Mouse (Mus musculus) embryonic facial prominence, embryonic 11.5 days (tissue): ENCODE measurements around the gene Aqr. TPM values are rescaled to one million over a fixed set of nuclear protein-coding genes. Genes with fewer than 3 reads are reported as not detected.

Source experiments
- ATAC-seq: fragments of 200-750 bp; cut with Nextera tagmentation; replicated peaks from 2 replicates; pipeline ENCODE4 v1.8.0; 2017; ENCODE audit warnings: low read depth; ENCODE audit not compliant: insufficient number of reproducible peaks, low FRiP score, low TSS enrichment
- DNase-seq: peaks from one replicate; pipeline ENCODE4 v3.0.0-alpha.2; 2015; ENCODE audit warnings: low spot score
- H3K27ac ChIP-seq: fragments of 300-500 bp; sonication (generic); replicated peaks from 2 replicates; pipeline ENCODE4 v1.5.1; 2014; ENCODE audit warnings: mild to moderate bottlenecking, low read depth, low read length, control low read depth
- H3K27me3 ChIP-seq: fragments of 300-500 bp; sonication (generic); 2 replicates; pipeline ENCODE4 v1.6.1; 2014; ENCODE audit warnings: mild to moderate bottlenecking, low read length, moderate library complexity, mixed read lengths; ENCODE audit not compliant: control insufficient read depth, insufficient read depth
- H3K36me3 ChIP-seq: fragments of 300-500 bp; sonication (generic); replicated peaks from 2 replicates; pipeline ENCODE4 v1.6.1; 2014; ENCODE audit warnings: low read depth, mild to moderate bottlenecking, low read length, moderate library complexity, mixed read lengths; ENCODE audit not compliant: control insufficient read depth, insufficient read depth
- H3K4me1 ChIP-seq: fragments of 300-500 bp; sonication (generic); 2 replicates; pipeline ENCODE4 v1.6.1; 2014; ENCODE audit warnings: low read length, mixed read lengths; ENCODE audit not compliant: control insufficient read depth, insufficient read depth
- H3K4me2 ChIP-seq: fragments of 300-500 bp; sonication (generic); 2 replicates; pipeline ENCODE4 v1.6.1; 2014; ENCODE audit warnings: low read depth, mild to moderate bottlenecking, control low read depth, low read length, moderate library complexity
- H3K4me3 ChIP-seq: fragments of 300-500 bp; sonication (generic); 2 replicates; pipeline ENCODE4 v1.5.1; 2014; ENCODE audit warnings: low read depth, low read length, control low read depth
- H3K9ac ChIP-seq: fragments of 300-500 bp; sonication (generic); replicated peaks from 2 replicates; pipeline ENCODE4 v1.6.1; 2014; ENCODE audit warnings: mild to moderate bottlenecking, control low read depth, low read length
- H3K9me3 ChIP-seq: fragments of 300-500 bp; sonication (generic); replicated peaks from 2 replicates; pipeline ENCODE4 v1.6.1; 2016; ENCODE audit warnings: mild to moderate bottlenecking, low read length, inconsistent platforms, mixed read lengths; ENCODE audit not compliant: control insufficient read depth
- WGBS: fragments of 180-500 bp; shearing (Covaris S2); extraction: QIAGEN DNeasy Blood & Tissue Kit; methylation state at CpG from one replicate; pipeline ENCODE4 v1.1.7; 2014; 5-methylcytosine and 5-hydroxymethylcytosine counted together
- polyA plus RNA-seq: library from polyadenylated mRNA; unstranded; fragments of >200 nt; fragmentation: Nextera tagmentation; extraction: Ambion mirVana; gene quantifications from 2 replicates; pipeline ENCODE4 v1.2.1, GENCODE M21; 2014

Aqr gene
- polyA plus RNA-seq, 1 experiment from 2014 or later, result 69.1 TPM

DNA sequence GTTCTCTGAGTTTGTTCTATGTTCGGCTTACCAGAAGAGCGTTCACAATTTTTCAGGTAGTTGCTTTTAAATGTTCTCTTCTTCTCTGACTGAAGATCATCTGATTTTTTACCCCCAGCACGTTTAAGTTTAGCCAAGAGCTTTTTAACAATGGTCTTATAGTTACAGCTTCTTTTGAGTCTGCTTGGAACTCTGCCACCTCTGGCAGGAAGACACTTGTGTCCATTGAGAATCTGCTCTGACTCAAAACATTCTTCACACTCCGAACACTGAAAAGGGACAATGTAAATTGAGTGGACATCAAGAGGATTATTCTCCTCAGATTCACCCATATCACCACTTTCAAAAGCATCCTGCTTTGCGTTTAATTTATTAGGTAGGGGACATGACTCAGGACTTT, 9.6 kb upstream of the Aqr start:
- H3K9me3 ChIP-seq, result no peaks in the 10 kb centered on the region
- H3K36me3 ChIP-seq, result no peaks in the 10 kb centered on the region
- ATAC-seq, result no peak
- no peaks in the 10 kb centered on the region for H3K27me3 ChIP-seq
- H3K4me2 ChIP-seq, result no peak overlapping the region
- WGBS, result 90% methylated on average over 5 of the region's 5 CpGs
- no peak overlapping the region for H3K9ac ChIP-seq
- no peak for DNase-seq
- H3K4me3 ChIP-seq, result no peak overlapping the region
- no peaks in the 10 kb centered on the region for H3K4me1 ChIP-seq
- no peak overlapping the region for H3K27ac ChIP-seq

DNA sequence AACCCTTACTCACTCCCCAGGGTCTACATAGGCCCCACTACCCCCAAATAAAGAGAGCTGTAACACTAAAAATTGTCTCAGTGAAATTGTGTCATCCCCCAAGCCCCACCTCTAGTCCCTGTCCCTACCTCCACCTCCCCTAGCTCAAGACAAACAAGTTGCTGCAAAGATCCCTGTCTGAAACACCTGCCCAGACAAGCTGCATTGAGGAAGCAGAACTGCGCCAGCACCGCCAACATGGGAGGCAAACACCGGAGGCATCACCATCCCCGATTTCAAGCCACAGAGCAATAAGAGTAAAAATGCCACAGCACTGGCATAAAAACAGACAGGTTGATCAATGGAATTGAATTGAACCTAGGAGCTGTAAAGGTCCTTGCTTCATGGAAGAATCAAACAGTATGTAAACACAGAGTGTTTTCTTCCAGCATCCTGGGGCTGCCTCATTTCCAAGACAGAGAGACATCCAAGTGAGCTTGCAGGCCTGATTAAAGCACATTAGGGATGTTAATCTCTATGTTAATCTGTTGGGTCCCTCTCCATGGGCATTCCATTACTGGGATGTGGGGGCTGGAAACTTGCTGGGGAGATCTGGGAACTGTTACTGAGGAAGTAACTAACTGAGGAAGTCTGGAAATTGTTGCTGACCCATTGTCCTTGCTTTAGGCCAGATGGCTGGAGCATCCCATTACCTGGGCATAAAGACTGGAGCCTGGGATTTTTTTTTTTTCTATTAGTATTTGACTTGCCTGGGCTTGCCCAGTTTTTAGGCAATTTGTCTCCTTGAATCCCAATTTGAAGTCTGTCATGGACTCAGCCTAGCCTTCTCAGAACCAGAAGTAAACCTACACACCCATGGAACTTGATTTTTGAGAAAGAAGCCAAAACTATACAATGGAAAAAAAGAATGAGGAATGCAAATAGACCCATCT, 8.8 kb downstream of the Aqr start:
- ATAC-seq, result no peak
- no peak for DNase-seq
- no peaks in the 10 kb centered on the region for H3K27me3 ChIP-seq
- H3K4me1 ChIP-seq, result no peaks in the 10 kb centered on the region
- 36% methylated on average over 4 of the region's 4 CpGs for WGBS
- H3K4me2 ChIP-seq, result no peak overlapping the region
- no peak overlapping the region for H3K4me3 ChIP-seq
- H3K9ac ChIP-seq, result no peak overlapping the region
- no peaks in the 10 kb centered on the region for H3K36me3 ChIP-seq
- H3K27ac ChIP-seq, result no peak overlapping the region
- H3K9me3 ChIP-seq, result no peaks in the 10 kb centered on the region

DNA sequence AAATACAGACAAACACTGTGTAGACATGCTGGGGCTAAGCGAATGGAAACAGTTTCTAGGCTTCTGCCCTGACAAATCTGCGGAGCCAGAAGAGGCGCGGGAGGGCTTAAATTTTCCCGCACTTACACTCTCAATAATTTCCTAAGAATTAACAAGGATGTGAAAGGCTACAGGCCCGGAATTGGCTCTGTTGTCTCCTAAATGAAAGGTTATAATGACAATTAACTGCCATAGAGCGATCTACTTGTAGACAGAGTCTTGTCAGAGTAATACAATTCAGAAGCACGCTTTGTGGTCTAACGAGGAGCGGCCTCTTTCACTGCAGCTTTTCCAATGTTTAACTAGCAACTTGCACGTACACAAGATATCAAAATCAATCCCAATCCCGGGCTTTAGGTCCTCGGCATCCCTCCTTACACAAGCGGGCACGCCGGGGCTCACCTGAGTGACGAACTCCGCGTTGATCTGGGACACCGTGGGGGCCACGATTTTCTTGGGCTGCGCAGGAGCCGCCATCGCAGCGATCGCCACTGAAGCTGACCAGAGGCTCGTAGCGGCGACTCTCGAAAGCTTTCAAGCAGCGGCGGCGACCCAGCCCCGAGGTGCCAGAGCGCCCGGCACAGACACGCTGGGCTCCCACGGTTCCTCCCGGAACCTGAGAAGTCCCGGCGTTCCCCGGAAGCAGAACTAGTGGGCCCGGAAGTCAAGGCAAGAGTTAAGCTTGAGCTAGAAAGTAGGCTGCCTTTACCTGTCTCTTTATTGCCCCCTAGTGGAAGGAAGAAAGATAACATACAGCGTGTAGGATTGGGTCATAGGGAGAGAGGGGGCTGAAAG, 12.0 kb downstream of the Aqr start:
- DNase-seq (peak; percentile 92), ATAC-seq (peak; percentile 89)
- Histone ChIP-seq H3K36me3 (no peaks in the 10 kb centered on the region), H3K4me1 (no peaks in the 10 kb centered on the region), H3K27ac (no peak overlapping the region), H3K27me3 (no peaks in the 10 kb centered on the region), H3K4me3 (peak overlapping the region; percentile 94), H3K9me3 (no peaks in the 10 kb centered on the region), H3K4me2 (peak overlapping the region; percentile 70), H3K9ac (peak overlapping the region; percentile 90)
- WGBS, result under 1% methylated on average over 44 of the region's 44 CpGs

DNA sequence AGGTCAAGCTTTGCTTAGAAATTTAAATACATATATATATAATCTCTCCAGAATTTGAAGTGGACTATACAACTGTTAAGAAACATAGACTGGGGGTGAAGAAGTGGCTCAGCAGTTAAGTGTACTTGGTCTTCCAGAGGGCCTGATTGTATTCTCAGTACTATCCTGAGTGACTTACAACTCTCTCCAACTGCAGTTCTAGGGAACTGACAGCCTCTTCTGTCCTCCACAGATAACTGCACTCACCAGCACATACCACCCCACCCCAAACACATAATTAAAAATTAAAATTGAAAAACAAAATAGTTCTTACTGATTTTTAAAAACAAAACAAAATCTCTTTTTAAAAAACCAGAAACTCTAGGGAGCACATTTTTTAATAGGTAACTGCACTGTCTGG, 13.6 kb downstream of the Aqr start:
- no peaks in the 10 kb centered on the region for H3K4me1 ChIP-seq
- H3K36me3 ChIP-seq, result no peaks in the 10 kb centered on the region
- H3K27me3 ChIP-seq, result no peaks in the 10 kb centered on the region
- no peaks in the 10 kb centered on the region for H3K9me3 ChIP-seq
- no peak overlapping the region for H3K9ac ChIP-seq
- H3K27ac ChIP-seq, result no peak overlapping the region
- DNase-seq (no peak), ATAC-seq (no peak)
- no peak overlapping the region for H3K4me3 ChIP-seq
- H3K4me2 ChIP-seq, result no peak overlapping the region

DNA sequence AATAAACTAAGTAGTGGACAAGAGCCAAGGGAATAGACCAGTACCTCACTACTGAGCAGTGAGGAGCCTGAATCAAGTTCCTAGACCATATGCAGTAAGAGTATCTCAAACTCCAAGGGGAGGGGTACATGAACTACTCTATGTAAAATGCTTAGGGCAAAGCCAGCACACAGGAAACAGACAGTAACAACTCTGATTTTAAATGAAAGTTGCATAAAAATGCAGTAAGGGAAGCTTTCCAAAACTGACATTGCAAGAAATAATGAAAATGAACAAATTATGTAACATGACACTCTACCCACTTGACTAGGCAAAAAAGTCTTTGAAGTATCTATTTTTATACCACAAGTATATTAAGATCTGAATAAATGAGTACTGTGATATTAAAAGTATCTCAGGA, 19.0 kb downstream of the Aqr start:
- Histone ChIP-seq H3K27ac (no peak overlapping the region), H3K9me3 (no peaks in the 10 kb centered on the region), H3K36me3 (no peaks in the 10 kb centered on the region; the same call in 1 of the 2 replicates), H3K4me3 (no peak overlapping the region), H3K9ac (no peak overlapping the region), H3K27me3 (no peaks in the 10 kb centered on the region), H3K4me2 (no peak overlapping the region), H3K4me1 (no peaks in the 10 kb centered on the region)
- ATAC-seq, result no peak
- no peak for DNase-seq

DNA sequence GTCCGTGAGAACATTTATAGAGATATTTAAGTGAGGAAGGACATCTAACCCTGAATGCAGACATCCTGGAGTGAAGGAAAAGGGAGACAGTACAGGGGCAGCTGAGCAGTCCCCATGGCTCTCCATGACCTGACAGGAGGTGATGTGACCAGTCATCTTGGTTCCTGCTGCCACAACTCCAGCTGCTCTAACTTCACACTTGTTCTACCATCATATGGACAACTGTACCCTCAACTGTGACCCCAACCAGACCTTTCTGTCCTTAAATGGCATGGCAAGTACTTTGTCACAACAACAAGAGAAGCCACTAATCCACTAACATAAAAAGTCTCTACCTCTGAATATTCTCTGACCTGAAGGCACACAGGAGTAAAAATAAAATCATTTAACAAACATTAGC, 24.8 kb downstream of the Aqr start:
- no peaks in the 10 kb centered on the region; the same call in 1 of the 2 replicates for H3K36me3 ChIP-seq
- 88% methylated on average over 1 of the region's 1 CpGs for WGBS

DNA sequence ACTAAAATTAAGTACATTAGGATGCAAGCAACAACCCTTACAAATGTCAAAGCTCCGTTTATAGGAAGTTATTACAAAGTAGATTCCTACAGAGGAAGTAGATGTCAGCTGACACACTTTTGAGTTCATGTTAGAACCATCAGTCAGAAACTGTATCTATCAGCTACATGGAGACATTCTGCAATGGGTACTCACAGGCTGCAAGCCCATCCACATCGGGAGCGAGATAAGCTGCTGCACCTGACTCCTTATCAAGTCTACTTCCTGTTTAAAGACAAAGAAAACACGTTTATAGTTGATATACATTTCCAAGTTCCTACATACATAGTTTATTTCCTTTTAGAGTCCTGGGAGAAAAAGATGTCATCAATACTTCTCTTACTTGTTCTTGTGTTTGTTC, 29.5 kb downstream of the Aqr start:
- no peak overlapping the region for H3K27ac ChIP-seq
- H3K4me2 ChIP-seq, result no peak overlapping the region
- DNase-seq, result no peak
- 89% methylated on average over 4 of the region's 4 CpGs for WGBS
- no peaks in the 10 kb centered on the region for H3K4me1 ChIP-seq
- H3K4me3 ChIP-seq, result no peak overlapping the region
- no peaks in the 10 kb centered on the region; the same call in none of the 2 replicates for H3K36me3 ChIP-seq
- no peaks in the 10 kb centered on the region for H3K27me3 ChIP-seq
- H3K9me3 ChIP-seq, result no peaks in the 10 kb centered on the region
- ATAC-seq, result no peak
- H3K9ac ChIP-seq, result no peak overlapping the region

More for the DNA sequence above, 24.8 kb downstream of the Aqr start:
- DNase-seq (no peak), ATAC-seq (no peak)
- H3K9me3 ChIP-seq, result no peaks in the 10 kb centered on the region
- no peak overlapping the region for H3K9ac ChIP-seq
- no peaks in the 10 kb centered on the region for H3K4me1 ChIP-seq
- H3K4me2 ChIP-seq, result no peak overlapping the region
- H3K4me3 ChIP-seq, result no peak overlapping the region
- H3K27me3 ChIP-seq, result no peaks in the 10 kb centered on the region
- H3K27ac ChIP-seq, result no peak overlapping the region

DNA sequence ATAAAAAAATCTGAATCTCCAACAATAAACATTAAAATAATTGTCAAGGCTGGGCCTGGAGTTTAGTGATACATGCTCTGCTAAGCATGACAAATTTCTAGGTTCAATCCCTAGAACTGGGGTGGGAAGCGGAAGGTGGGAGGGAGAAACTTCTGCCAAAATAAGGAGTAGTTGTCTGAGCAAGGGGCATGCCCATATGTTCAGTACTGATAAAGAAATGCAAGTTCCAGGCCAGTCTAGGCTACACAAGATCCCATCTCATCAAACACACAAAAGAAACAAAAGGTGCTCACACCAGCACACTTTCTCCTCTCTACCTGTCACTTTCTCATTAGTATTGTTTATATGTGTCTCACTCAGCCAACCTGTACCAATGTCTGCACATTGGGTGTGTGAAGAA, 30.2 kb downstream of the Aqr start:
- Histone ChIP-seq H3K4me3 (no peak overlapping the region), H3K27ac (no peak overlapping the region), H3K9me3 (no peaks in the 10 kb centered on the region), H3K4me2 (no peak overlapping the region), H3K9ac (no peak overlapping the region), H3K36me3 (no peaks in the 10 kb centered on the region; the same call in none of the 2 replicates), H3K27me3 (no peaks in the 10 kb centered on the region), H3K4me1 (no peaks in the 10 kb centered on the region)
- DNase-seq, result no peak
- WGBS, result 88% methylated on average over 1 of the region's 1 CpGs
- no peak for ATAC-seq
